Mouse (Mus musculus) kidney, postnatal 0 days (tissue): Measurements from ENCODE around the gene Proser2. TPM values are rescaled to one million over a fixed set of nuclear protein-coding genes. Genes with fewer than 3 reads are reported as not detected.

Experiments used
- ATAC-seq: fragments of 200-750 bp; cut with Nextera tagmentation; replicated peaks from 2 replicates; pipeline ENCODE4 v1.8.0; 2017; ENCODE audit warnings: low read depth, moderate number of reproducible peaks, moderate TSS enrichment, moderate library complexity; ENCODE audit not compliant: low FRiP score
- DNase-seq: peaks from one replicate; pipeline ENCODE4 v3.0.0-alpha.2; 2016; ENCODE audit warnings: low spot score
- H3K27ac ChIP-seq: fragments of 300-500 bp; sonication (generic); 2 replicates; pipeline ENCODE4 v1.5.1; 2014; ENCODE audit warnings: mild to moderate bottlenecking
- H3K27me3 ChIP-seq: fragments of 300-500 bp; sonication (generic); 2 replicates; pipeline ENCODE4 v1.6.1; 2014; ENCODE audit warnings: low read length, mixed read lengths; ENCODE audit not compliant: insufficient read depth
- H3K36me3 ChIP-seq: fragments of 300-500 bp; sonication (generic); 2 replicates; pipeline ENCODE4 v1.6.1; 2014; ENCODE audit warnings: low read length, mixed read lengths; ENCODE audit not compliant: insufficient read depth
- H3K4me1 ChIP-seq: fragments of 300-500 bp; sonication (generic); replicated peaks from 2 replicates; pipeline ENCODE4 v1.6.1; 2014; ENCODE audit warnings: antibody characterized with exemption, low read length, mixed read lengths; ENCODE audit not compliant: insufficient read depth
- H3K4me2 ChIP-seq: fragments of 300-500 bp; sonication (generic); 2 replicates; pipeline ENCODE4 v1.6.1; 2014; ENCODE audit warnings: mild to moderate bottlenecking, low read length, moderate library complexity, mixed read lengths
- H3K4me3 ChIP-seq: fragments of 300-500 bp; sonication (generic); replicated peaks from 2 replicates; pipeline ENCODE4 v1.5.1; 2014; ENCODE audit warnings: low read depth, low read length
- H3K9ac ChIP-seq: fragments of 300-500 bp; sonication (generic); 2 replicates; pipeline ENCODE4 v1.6.1; 2014; ENCODE audit warnings: low read depth, low read length
- H3K9me3 ChIP-seq: fragments of 300-500 bp; sonication (generic); replicated peaks from 2 replicates; pipeline ENCODE4 v1.6.1; 2016; ENCODE audit warnings: low read length, inconsistent platforms, mixed read lengths
- CTCF ChIP-seq: IDR thresholded peaks from 2 replicates; pipeline ENCODE4 v1.5.1; 2016; ENCODE audit warnings: antibody characterized with exemption, low read depth, mild to moderate bottlenecking, moderate library complexity
- WGBS: fragments of 180-500 bp; shearing (Covaris S2); extraction: QIAGEN DNeasy Blood & Tissue Kit; methylation state at CpG from one replicate; pipeline ENCODE4 v1.1.7; 2014; 5-methylcytosine and 5-hydroxymethylcytosine counted together
- polyA plus RNA-seq: library from polyadenylated mRNA; unstranded; fragments of >200 nt; fragmentation: Nextera tagmentation; extraction: Ambion mirVana; gene quantifications from 2 replicates; pipeline ENCODE4 v1.2.1, GENCODE M21; 2015

Proser2 gene
- polyA plus RNA-seq, 1 experiment from 2014 or later, result 16.7 TPM

DNA sequence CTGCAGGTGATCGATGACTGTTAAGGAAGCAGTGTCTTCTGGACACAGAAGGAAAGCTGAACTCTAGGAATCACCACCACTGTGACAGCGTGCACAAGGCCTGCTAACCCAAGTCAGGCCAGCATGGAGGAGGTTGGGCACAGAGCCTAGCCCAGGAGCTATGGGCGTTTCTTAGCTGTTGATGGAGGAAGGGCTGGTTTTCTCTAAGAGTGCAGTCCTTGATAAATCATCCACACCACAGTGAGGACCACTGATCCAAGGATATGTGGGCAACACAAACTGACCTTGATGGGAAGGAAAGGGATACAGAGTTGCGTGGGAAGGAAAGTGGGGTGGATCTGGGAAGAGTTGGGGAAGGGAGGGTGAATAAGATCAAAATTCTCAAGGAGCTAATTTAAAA, 27.2 kb upstream of the Proser2 start:
- Histone ChIP-seq H3K4me3 (no peak overlapping the region), H3K27me3 (no peaks in the 10 kb centered on the region), H3K4me2 (no peak overlapping the region), H3K27ac (no peak overlapping the region), H3K4me1 (no peaks in the 10 kb centered on the region), H3K9ac (no peak overlapping the region), H3K9me3 (no peaks in the 10 kb centered on the region), H3K36me3 (no peaks in the 10 kb centered on the region)
- no peak for TF ChIP-seq CTCF
- no peak for ATAC-seq
- no peak for DNase-seq
- WGBS, result 71% methylated on average over 4 of the region's 4 CpGs

DNA sequence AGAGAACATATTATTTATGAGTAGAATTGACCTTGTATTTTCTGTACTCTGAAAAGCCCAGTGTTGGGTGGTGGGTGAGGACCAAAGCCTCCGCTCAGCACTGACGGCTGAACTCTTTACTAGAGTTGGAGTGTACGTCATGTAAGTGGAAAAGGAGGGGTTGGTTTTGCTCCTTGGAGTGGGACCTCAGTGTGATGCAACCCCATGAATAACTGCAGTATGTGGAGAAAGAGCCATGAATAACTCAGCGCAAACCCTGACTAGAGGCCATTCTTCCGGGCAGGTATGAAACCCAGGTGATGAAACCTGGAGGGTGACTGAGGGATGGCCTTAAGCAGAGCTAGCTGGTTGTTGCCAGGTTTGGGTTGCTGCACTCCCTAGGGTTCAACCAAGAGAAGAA, 19.8 kb upstream of the Proser2 start:
- 89% methylated on average over 5 of the region's 5 CpGs for WGBS
- H3K27me3 ChIP-seq, result no peaks in the 10 kb centered on the region
- no peak for ATAC-seq
- H3K4me3 ChIP-seq, result no peak overlapping the region
- TF ChIP-seq CTCF, result no peak
- DNase-seq, result no peak
- no peak overlapping the region for H3K9ac ChIP-seq
- no peak overlapping the region for H3K4me2 ChIP-seq
- H3K27ac ChIP-seq, result no peak overlapping the region
- no peaks in the 10 kb centered on the region for H3K9me3 ChIP-seq
- H3K4me1 ChIP-seq, result no peaks in the 10 kb centered on the region; the same call in 1 of the 2 replicates
- H3K36me3 ChIP-seq, result no peaks in the 10 kb centered on the region

DNA sequence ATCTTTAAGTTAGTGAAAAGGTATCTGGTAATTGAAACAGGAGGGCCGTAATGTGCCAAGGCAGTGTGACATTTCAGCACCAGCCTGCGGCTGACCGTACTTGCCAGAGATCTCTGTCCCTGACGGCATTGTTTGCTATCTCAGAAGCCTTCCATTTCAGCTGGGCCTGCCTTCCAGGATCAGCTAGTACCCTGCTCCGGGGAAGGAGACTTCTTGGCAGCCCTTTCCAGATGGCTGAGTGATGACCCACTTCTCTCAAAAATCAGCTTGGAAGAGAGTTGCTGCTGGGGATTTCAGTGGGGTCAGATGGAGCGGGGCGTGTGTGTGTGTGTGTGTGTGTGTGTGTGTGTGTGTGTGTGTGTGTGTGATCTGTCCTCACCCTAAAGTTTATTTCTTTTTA, 16.9 kb upstream of the Proser2 start:
- ATAC-seq (no peak), DNase-seq (no peak)
- TF ChIP-seq CTCF, result no peak
- Histone ChIP-seq H3K9ac (no peak overlapping the region), H3K4me1 (no peaks in the 10 kb centered on the region; the same call in 1 of the 2 replicates), H3K27ac (no peak overlapping the region), H3K4me3 (no peak overlapping the region), H3K9me3 (no peaks in the 10 kb centered on the region), H3K4me2 (no peak overlapping the region), H3K36me3 (no peaks in the 10 kb centered on the region), H3K27me3 (no peaks in the 10 kb centered on the region)
- WGBS, result 59% methylated on average over 7 of the region's 7 CpGs

DNA sequence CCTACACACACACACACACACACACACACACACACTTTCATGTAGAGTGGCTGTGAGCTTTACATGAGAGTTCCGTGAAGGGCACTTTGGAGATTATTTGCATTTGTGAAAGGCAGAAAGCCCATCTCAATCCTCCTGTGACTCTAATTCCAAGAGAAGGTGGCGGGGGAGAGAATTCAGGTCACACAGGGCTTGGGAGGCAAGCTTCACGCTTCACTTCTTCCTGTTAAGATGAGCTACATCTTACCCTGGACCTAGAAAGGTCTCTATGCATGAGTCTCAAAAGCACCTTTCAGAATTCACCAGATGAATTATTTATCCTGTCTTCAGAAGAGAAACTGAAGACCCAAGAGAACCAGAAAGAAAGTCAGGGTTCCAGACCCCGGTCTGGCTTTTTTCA, 16.2 kb upstream of the Proser2 start:
- DNase-seq (no peak), ATAC-seq (no peak)
- Histone ChIP-seq H3K27me3 (no peaks in the 10 kb centered on the region), H3K4me1 (peaks cover 2% of the 10 kb centered on the region; the same call in 1 of the 2 replicates), H3K9me3 (no peaks in the 10 kb centered on the region), H3K4me3 (no peak overlapping the region), H3K36me3 (no peaks in the 10 kb centered on the region), H3K9ac (no peak overlapping the region), H3K4me2 (no peak overlapping the region), H3K27ac (no peak overlapping the region)
- WGBS, result 54% methylated on average over 4 of the region's 4 CpGs
- TF ChIP-seq CTCF, result no peak

DNA sequence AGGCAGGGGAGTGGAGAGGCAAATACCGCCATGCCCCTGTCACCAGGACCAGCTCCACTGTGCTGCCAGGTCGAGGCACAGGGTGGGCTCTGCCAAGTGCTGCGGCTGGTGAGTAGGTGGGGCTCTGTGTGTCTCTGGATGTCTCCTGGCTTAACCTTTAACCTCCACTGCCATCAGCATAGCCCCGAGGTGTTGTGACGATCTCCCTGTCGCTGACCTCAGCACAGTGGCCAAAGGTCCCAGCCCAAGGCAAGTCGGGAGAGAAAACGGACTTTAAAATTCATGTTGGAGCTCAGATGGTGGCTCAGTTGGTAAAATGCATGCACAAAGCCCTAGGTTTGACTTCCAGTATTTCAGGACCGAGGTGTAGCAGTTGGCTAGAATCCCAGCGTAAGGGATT, 15.6 kb upstream of the Proser2 start:
- Histone ChIP-seq H3K27ac (no peak overlapping the region), H3K27me3 (no peaks in the 10 kb centered on the region), H3K4me2 (no peak overlapping the region), H3K4me3 (no peak overlapping the region), H3K9me3 (no peaks in the 10 kb centered on the region), H3K9ac (no peak overlapping the region), H3K36me3 (no peaks in the 10 kb centered on the region), H3K4me1 (peaks cover 5% of the 10 kb centered on the region; the same call in 1 of the 2 replicates)
- ATAC-seq (no peak), DNase-seq (no peak)
- TF ChIP-seq CTCF, result no peak
- WGBS, result 61% methylated on average over 10 of the region's 10 CpGs

DNA sequence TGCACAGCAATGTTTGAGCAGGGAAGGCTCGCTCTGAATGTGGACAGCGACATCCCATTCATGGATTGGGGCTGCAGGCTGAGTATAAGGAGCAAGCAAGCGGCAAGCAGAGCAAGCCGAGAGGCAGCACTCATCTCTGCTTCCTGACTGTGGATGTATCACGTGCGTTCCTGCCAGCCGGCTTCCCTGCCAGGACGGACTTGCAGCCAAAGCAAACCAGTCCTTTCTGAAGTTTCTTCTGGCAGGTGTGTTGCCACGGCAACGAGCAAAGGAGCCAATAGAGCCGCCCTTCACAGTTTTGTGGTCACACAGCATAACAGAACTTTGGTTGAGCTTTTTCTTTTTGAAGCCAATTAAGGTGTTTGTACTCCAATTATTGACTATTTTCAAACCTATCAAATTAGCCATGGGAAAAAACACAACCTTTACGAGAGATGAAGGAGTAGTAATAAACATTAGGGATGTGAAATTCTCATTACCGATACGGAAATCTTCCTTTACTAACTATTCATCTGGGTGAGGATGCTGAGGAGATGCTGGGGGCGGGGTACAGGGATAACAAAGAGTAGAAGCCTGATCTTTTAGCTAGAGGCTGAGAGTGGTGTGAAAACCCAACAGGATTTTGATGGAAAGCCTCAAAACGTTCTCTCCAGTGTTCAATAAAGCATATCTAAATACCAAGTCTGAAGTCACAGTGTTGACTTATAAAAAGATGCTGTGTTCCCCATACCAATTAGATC, 13.1 kb upstream of the Proser2 start:
- no peak for TF ChIP-seq CTCF
- Histone ChIP-seq H3K4me1 (peaks cover 5% of the 10 kb centered on the region; the same call in 1 of the 2 replicates), H3K27me3 (no peaks in the 10 kb centered on the region), H3K9me3 (no peaks in the 10 kb centered on the region), H3K9ac (no peak overlapping the region), H3K4me2 (no peak overlapping the region), H3K36me3 (no peaks in the 10 kb centered on the region), H3K27ac (no peak overlapping the region), H3K4me3 (no peak overlapping the region)
- 79% methylated on average over 16 of the region's 16 CpGs for WGBS
- DNase-seq (no peak), ATAC-seq (no peak)
